ENCODE assay signal across 8 mouse cellular contexts in genomic region chr6:124918890-124919627, GRCm38 (mm10). TPM values are rescaled to one million over a fixed set of nuclear protein-coding genes. Genes with fewer than 3 reads are reported as not detected.
DNase-seq lines count a peak whose midpoint lies in the region; ATAC-seq and TF ChIP-seq lines count a peak whose summit lies in the region.

No protein-coding gene starts in this region.

- H3K27me3 ChIP-seq in liver, adult 2 months (ENCODE audit: control insufficient read depth, insufficient read depth, low read length): no peaks in the 10 kb centered on the region
- no peaks in the 10 kb centered on the region for H3K27me3 ChIP-seq in forebrain, embryonic 10.5 days (ENCODE audit: poor library complexity, severe bottlenecking)
- H3K27me3 ChIP-seq in intestine, embryonic 16.5 days (replicated peaks; ENCODE audit: control insufficient read depth, insufficient read depth, low read length): no peaks in the 10 kb centered on the region
- no peaks in the 10 kb centered on the region for H3K27me3 ChIP-seq in neural tube, embryonic 13.5 days

- H3K9me3 ChIP-seq in forebrain, embryonic 10.5 days: no peaks in the 10 kb centered on the region
- H3K9me3 ChIP-seq in intestine, embryonic 16.5 days (ENCODE audit: control insufficient read depth, low read length): no peaks in the 10 kb centered on the region
- no peaks in the 10 kb centered on the region for H3K9me3 ChIP-seq in neural tube, embryonic 13.5 days

- peak overlapping the region; percentile 31; the same call in 1 of the 2 replicates for H3K9ac ChIP-seq in liver, adult 2 months (ENCODE audit: low read depth, low read length)
- peak overlapping the region; percentile 36 for H3K9ac ChIP-seq in intestine, embryonic 16.5 days (ENCODE audit: low read depth, low read length)
- peak overlapping the region; percentile 100 for H3K9ac ChIP-seq in neural tube, embryonic 13.5 days

- peak overlapping the region; percentile 53 for H3K27ac ChIP-seq in liver, adult 2 months (replicated peaks; ENCODE audit: insufficient read depth, low read depth, low read length)
- H3K27ac ChIP-seq in forebrain, embryonic 10.5 days: peak overlapping the region; percentile 100
- H3K27ac ChIP-seq in intestine, embryonic 16.5 days (ENCODE audit: low read length): peak overlapping the region; percentile 99
- H3K27ac ChIP-seq in neural tube, embryonic 13.5 days (replicated peaks): peak overlapping the region; percentile 100

- peak overlapping the region; percentile 69 for H3K4me2 ChIP-seq in intestine, embryonic 16.5 days (ENCODE audit: low read depth, low read length)
- H3K4me2 ChIP-seq in neural tube, embryonic 13.5 days: peak overlapping the region; percentile 98

- TF ChIP-seq CTCF in liver, adult 2 months (IDR thresholded peaks at IDR 0.05; ENCODE audit: low read depth, low read length): no peak

- H3K36me3 ChIP-seq in liver, adult 2 months (ENCODE audit: control insufficient read depth, insufficient read depth, low read length): peaks cover 3% of the 10 kb centered on the region; the same call in 1 of the 2 replicates
- peaks cover 12% of the 10 kb centered on the region for H3K36me3 ChIP-seq in forebrain, embryonic 10.5 days (replicated peaks)
- H3K36me3 ChIP-seq in intestine, embryonic 16.5 days (ENCODE audit: control insufficient read depth, insufficient read depth, low read length): peaks cover 8% of the 10 kb centered on the region
- H3K36me3 ChIP-seq in neural tube, embryonic 13.5 days: peaks cover 9% of the 10 kb centered on the region

- no peak for DNase-seq in liver, adult 2 months (ENCODE audit: extremely low read depth, low read depth, low spot score)
- DNase-seq in liver: no peak
- no peak for DNase-seq in forebrain, embryonic 10.5 days (ENCODE audit: extremely low spot score, low spot score)
- DNase-seq in urinary bladder, postnatal 14 days (ENCODE audit: low spot score): no peak
- DNase-seq in adrenal gland, adult 8-10 months: no peak

- TF ChIP-seq POLR2A in liver, adult 2 months (IDR thresholded peaks at IDR 0.05; ENCODE audit: extremely low read depth, insufficient read depth, low read length): no peak

- peaks cover 2% of the 10 kb centered on the region; the same call in 1 of the 2 replicates for H3K79me2 ChIP-seq in liver, adult 2 months (ENCODE audit: control insufficient read depth, insufficient read depth, low read length)

- no peak overlapping the region for H3K4me3 ChIP-seq in liver, adult 2 months (ENCODE audit: insufficient read depth, low read depth, low read length)
- H3K4me3 ChIP-seq in forebrain, embryonic 10.5 days: peak overlapping the region; percentile 66
- H3K4me3 ChIP-seq in intestine, embryonic 16.5 days (ENCODE audit: low read length): peak overlapping the region; percentile 93
- H3K4me3 ChIP-seq in neural tube, embryonic 13.5 days: peak overlapping the region; percentile 81

- WGBS in liver, adult 2 months: 24% methylated on average over 13 of the region's 14 CpGs
- WGBS in forebrain, embryonic 10.5 days: 28% methylated on average over 13 of the region's 14 CpGs
- 14% methylated on average over 14 of the region's 14 CpGs for WGBS in intestine, embryonic 16.5 days
- WGBS in neural tube, embryonic 13.5 days: 19% methylated on average over 13 of the region's 14 CpGs

- no peak for ATAC-seq in intestine, embryonic 16.5 days
- no peak for ATAC-seq in neural tube, embryonic 13.5 days (ENCODE audit: low read depth)
- no peak for ATAC-seq in granulocyte monocyte progenitor cell, adult 5-6 weeks (replicated peaks; ENCODE audit: poor library complexity, severe bottlenecking)

- H3K4me1 ChIP-seq in liver, adult 2 months (ENCODE audit: control insufficient read depth, insufficient read depth, low read length): peaks cover 29% of the 10 kb centered on the region
- H3K4me1 ChIP-seq in forebrain, embryonic 10.5 days: peaks cover 71% of the 10 kb centered on the region
- peaks cover 57% of the 10 kb centered on the region for H3K4me1 ChIP-seq in intestine, embryonic 16.5 days (ENCODE audit: control insufficient read depth, insufficient read depth, low read length)
- H3K4me1 ChIP-seq in neural tube, embryonic 13.5 days (replicated peaks): peaks cover 59% of the 10 kb centered on the region

RNA-seq across cellular contexts. Expression of gene Ptms, which starts 0.8 kb away (rescaled TPM):
- total RNA-seq in liver, adult 2 months (2014; rRNA removed): 80.7 and 101 TPM in 2 replicates
- 2,256 and 3,281 TPM in 2 replicates for polyA plus RNA-seq in liver, adult 2 months (2012; rRNA removed)
- polyA plus RNA-seq in forebrain, embryonic 10.5 days (2016; fragmentation: Nextera tagmentation; extraction: Ambion mirVana): 218 and 224 TPM in 2 replicates
- polyA plus RNA-seq in intestine, embryonic 16.5 days (2015; fragmentation: Nextera tagmentation; extraction: Ambion mirVana): 87.8 and 173 TPM in 2 replicates
- polyA plus RNA-seq in neural tube, embryonic 13.5 days (2015; fragmentation: Nextera tagmentation; extraction: Ambion mirVana): 797 TPM in 2 replicates
- total RNA-seq in granulocyte monocyte progenitor cell, adult 5-6 weeks (2014; fragmentation: Nextera tagmentation): 16.1 and 21.9 TPM in 2 replicates
- 18.5 and 33.0 TPM in 2 replicates for total RNA-seq in granulocyte monocyte progenitor cell, adult 5-6 weeks (2017)
- total RNA-seq in adrenal gland, adult 8-10 months (2022): 100 to 1,000 TPM; 741 to 843 (median 768) TPM

RNA-seq across cellular contexts. Expression of gene Lag3, which starts 7.6 kb away (rescaled TPM):
- 0.09 and 0.13 TPM in 2 replicates for total RNA-seq in liver, adult 2 months (2014; rRNA removed)
- 0.39 and 0.67 TPM in 2 replicates for polyA plus RNA-seq in liver, adult 2 months (2012; rRNA removed)
- polyA plus RNA-seq in forebrain, embryonic 10.5 days (2016; fragmentation: Nextera tagmentation; extraction: Ambion mirVana): 0.76 and 0.88 TPM in 2 replicates
- 1.9 TPM in 2 replicates for polyA plus RNA-seq in intestine, embryonic 16.5 days (2015; fragmentation: Nextera tagmentation; extraction: Ambion mirVana)
- 2.2 and 3.2 TPM in 2 replicates for polyA plus RNA-seq in neural tube, embryonic 13.5 days (2015; fragmentation: Nextera tagmentation; extraction: Ambion mirVana)
- total RNA-seq in granulocyte monocyte progenitor cell, adult 5-6 weeks (2014; fragmentation: Nextera tagmentation): 1.4 and 3.8 TPM in 2 replicates
- total RNA-seq in granulocyte monocyte progenitor cell, adult 5-6 weeks (2017): 1.4 and 9.6 TPM in 2 replicates
- total RNA-seq in adrenal gland, adult 8-10 months (2022): 1 to 10 TPM; 1.1 to 2.7 (median 1.2) TPM

RNA-seq across cellular contexts. Expression of gene Mlf2, which starts 12.1 kb away (rescaled TPM):
- 74.6 and 101 TPM in 2 replicates for total RNA-seq in liver, adult 2 months (2014; rRNA removed)
- 265 and 285 TPM in 2 replicates for polyA plus RNA-seq in liver, adult 2 months (2012; rRNA removed)
- polyA plus RNA-seq in forebrain, embryonic 10.5 days (2016; fragmentation: Nextera tagmentation; extraction: Ambion mirVana): 388 and 398 TPM in 2 replicates
- 296 and 299 TPM in 2 replicates for polyA plus RNA-seq in intestine, embryonic 16.5 days (2015; fragmentation: Nextera tagmentation; extraction: Ambion mirVana)
- polyA plus RNA-seq in neural tube, embryonic 13.5 days (2015; fragmentation: Nextera tagmentation; extraction: Ambion mirVana): 535 and 552 TPM in 2 replicates
- total RNA-seq in granulocyte monocyte progenitor cell, adult 5-6 weeks (2014; fragmentation: Nextera tagmentation): 82.4 and 102 TPM in 2 replicates
- 49.5 and 79.7 TPM in 2 replicates for total RNA-seq in granulocyte monocyte progenitor cell, adult 5-6 weeks (2017)
- total RNA-seq in adrenal gland, adult 8-10 months (2022): 100 to 1,000 TPM; 277 to 296 (median 287) TPM

RNA-seq across cellular contexts. Expression of gene Cd4, which starts 31.0 kb away (rescaled TPM):
- 0.27 and 0.83 TPM in 2 replicates for total RNA-seq in liver, adult 2 months (2014; rRNA removed)
- 0.19 and 0.46 TPM in 2 replicates for polyA plus RNA-seq in liver, adult 2 months (2012; rRNA removed)
- polyA plus RNA-seq in forebrain, embryonic 10.5 days (2016; fragmentation: Nextera tagmentation; extraction: Ambion mirVana): 0.17 TPM in 1 of 2 replicates, not detected in the other
- 0.44 and 0.70 TPM in 2 replicates for polyA plus RNA-seq in intestine, embryonic 16.5 days (2015; fragmentation: Nextera tagmentation; extraction: Ambion mirVana)
- polyA plus RNA-seq in neural tube, embryonic 13.5 days (2015; fragmentation: Nextera tagmentation; extraction: Ambion mirVana): 0.21 TPM in 1 of 2 replicates, not detected in the other
- total RNA-seq in granulocyte monocyte progenitor cell, adult 5-6 weeks (2014; fragmentation: Nextera tagmentation): 0.90 TPM in 1 of 2 replicates, not detected in the other
- total RNA-seq in granulocyte monocyte progenitor cell, adult 5-6 weeks (2017): 0.41 and 0.60 TPM in 2 replicates
- total RNA-seq in adrenal gland, adult 8-10 months (2022): under 1 TPM; 0.40 to 0.83 (median 0.46) TPM

RNA-seq across cellular contexts. Expression of gene Cops7a, which starts 46.3 kb away (rescaled TPM):
- 35.8 and 46.6 TPM in 2 replicates for total RNA-seq in liver, adult 2 months (2014; rRNA removed)
- polyA plus RNA-seq in liver, adult 2 months (2012; rRNA removed): 165 and 170 TPM in 2 replicates
- polyA plus RNA-seq in forebrain, embryonic 10.5 days (2016; fragmentation: Nextera tagmentation; extraction: Ambion mirVana): 136 and 143 TPM in 2 replicates
- polyA plus RNA-seq in intestine, embryonic 16.5 days (2015; fragmentation: Nextera tagmentation; extraction: Ambion mirVana): 170 and 176 TPM in 2 replicates
- polyA plus RNA-seq in neural tube, embryonic 13.5 days (2015; fragmentation: Nextera tagmentation; extraction: Ambion mirVana): 85.4 and 96.4 TPM in 2 replicates
- total RNA-seq in granulocyte monocyte progenitor cell, adult 5-6 weeks (2014; fragmentation: Nextera tagmentation): 96.6 and 112 TPM in 2 replicates
- 48.8 and 52.0 TPM in 2 replicates for total RNA-seq in granulocyte monocyte progenitor cell, adult 5-6 weeks (2017)
- 100 to 1,000 TPM; 130 to 160 (median 147) TPM for total RNA-seq in adrenal gland, adult 8-10 months (2022)

Comparison
In these comparisons a context has a peak if more than half of its experiments do, and no peak if none do; other contexts are left out.
1. H3K9ac ChIP-seq: peak in every context shown above with its lines; median percentile 100 in neural tube, embryonic 13.5 days; 36 in intestine, embryonic 16.5 days; 31 in liver, adult 2 months.